Mouse (Mus musculus): ENCODE data around the gene Bace2. TPM values are rescaled to one million over a fixed set of nuclear protein-coding genes. Genes with fewer than 3 reads are reported as not detected.
A peak's percentile ranks its signal among the peaks of the same experiment; 100 is the strongest.

Bace2 gene
- polyA plus RNA-seq, 1 experiment from 2014 or later: 12.2 TPM

- ATAC-seq (ENCODE audit: insufficient read depth): no peak
- 73% methylated on average over 4 of the region's 4 CpGs for WGBS
Measured at GRCm38 (mm10) chr16:97467993-97468791, 111.7 kb downstream of the Bace2 start.

GRCm38 (mm10) chr16:97474671-97475070, 118.1 kb downstream of the Bace2 start:
- Histone ChIP-seq H3K27me3 (ENCODE audit: insufficient read depth, low read length) (no peaks in the 10 kb centered on the region), H3K9me3 (ENCODE audit: low read depth, low read length) (no peaks in the 10 kb centered on the region), H3K27ac (ENCODE audit: low read depth) (no peak overlapping the region), H3K4me3 (ENCODE audit: low read depth, low read length) (no peak overlapping the region), H3K36me3 (ENCODE audit: insufficient read depth) (no peaks in the 10 kb centered on the region), H3K9ac (no peak overlapping the region), H3K4me2 (no peak overlapping the region), H3K4me1 (ENCODE audit: insufficient read depth) (no peaks in the 10 kb centered on the region)
- DNase-seq (no peak), ATAC-seq (ENCODE audit: insufficient read depth) (no peak)
- WGBS: 66% methylated on average over 2 of the region's 2 CpGs
- no peak for TF ChIP-seq CTCF (IDR thresholded peaks at IDR 0.05; ENCODE audit: low read depth)

More at GRCm38 (mm10) chr16:97467993-97468791, 111.7 kb downstream of the Bace2 start:
- no peak for DNase-seq
- no peak for TF ChIP-seq CTCF (IDR thresholded peaks at IDR 0.05; ENCODE audit: low read depth)
- Histone ChIP-seq H3K27me3 (ENCODE audit: insufficient read depth, low read length) (no peaks in the 10 kb centered on the region), H3K4me3 (ENCODE audit: low read depth, low read length) (no peak overlapping the region), H3K9ac (no peak overlapping the region), H3K9me3 (ENCODE audit: low read depth, low read length) (no peaks in the 10 kb centered on the region), H3K36me3 (ENCODE audit: insufficient read depth) (no peaks in the 10 kb centered on the region), H3K4me2 (no peak overlapping the region), H3K27ac (ENCODE audit: low read depth) (no peak overlapping the region), H3K4me1 (ENCODE audit: insufficient read depth) (no peaks in the 10 kb centered on the region)

- H3K9me3 ChIP-seq (ENCODE audit: low read depth, low read length): no peaks in the 10 kb centered on the region
- no peak for TF ChIP-seq CTCF (IDR thresholded peaks at IDR 0.05; ENCODE audit: low read depth)
- DNase-seq: no peak
- no peak overlapping the region for H3K27ac ChIP-seq (ENCODE audit: low read depth)
- H3K27me3 ChIP-seq (ENCODE audit: insufficient read depth, low read length): no peaks in the 10 kb centered on the region
- H3K4me2 ChIP-seq: no peak overlapping the region
- no peaks in the 10 kb centered on the region for H3K36me3 ChIP-seq (ENCODE audit: insufficient read depth)
- H3K4me1 ChIP-seq (ENCODE audit: insufficient read depth): no peaks in the 10 kb centered on the region
- ATAC-seq (ENCODE audit: insufficient read depth): no peak
- 79% methylated on average over 3 of the region's 3 CpGs for WGBS
- no peak overlapping the region for H3K9ac ChIP-seq
- no peak overlapping the region for H3K4me3 ChIP-seq (ENCODE audit: low read depth, low read length)
Measured at GRCm38 (mm10) chr16:97475581-97475980, 119.0 kb downstream of the Bace2 start.

- TF ChIP-seq CTCF (IDR thresholded peaks at IDR 0.05; ENCODE audit: low read depth): no peak
Measured at GRCm38 (mm10) chr16:97476524-97476923, 120.0 kb downstream of the Bace2 start.

GRCm38 (mm10) chr16:97478655-97479054, 122.1 kb downstream of the Bace2 start:
- Histone ChIP-seq H3K27me3 (ENCODE audit: insufficient read depth, low read length) (no peaks in the 10 kb centered on the region), H3K9ac (no peak overlapping the region), H3K9me3 (ENCODE audit: low read depth, low read length) (no peaks in the 10 kb centered on the region), H3K4me2 (no peak overlapping the region), H3K4me1 (ENCODE audit: insufficient read depth) (no peaks in the 10 kb centered on the region), H3K27ac (ENCODE audit: low read depth) (no peak overlapping the region), H3K36me3 (ENCODE audit: insufficient read depth) (no peaks in the 10 kb centered on the region), H3K4me3 (ENCODE audit: low read depth, low read length) (no peak overlapping the region)
- WGBS: 60% methylated on average over 2 of the region's 2 CpGs
- no peak for TF ChIP-seq CTCF (IDR thresholded peaks at IDR 0.05; ENCODE audit: low read depth)
- no peak for DNase-seq
- ATAC-seq (ENCODE audit: insufficient read depth): no peak

More at GRCm38 (mm10) chr16:97476524-97476923, 120.0 kb downstream of the Bace2 start:
- Histone ChIP-seq H3K9me3 (ENCODE audit: low read depth, low read length) (no peaks in the 10 kb centered on the region), H3K4me2 (no peak overlapping the region), H3K36me3 (ENCODE audit: insufficient read depth) (no peaks in the 10 kb centered on the region), H3K4me3 (ENCODE audit: low read depth, low read length) (no peak overlapping the region), H3K27me3 (ENCODE audit: insufficient read depth, low read length) (no peaks in the 10 kb centered on the region), H3K9ac (no peak overlapping the region), H3K27ac (ENCODE audit: low read depth) (no peak overlapping the region), H3K4me1 (ENCODE audit: insufficient read depth) (no peaks in the 10 kb centered on the region)
- no peak for ATAC-seq (ENCODE audit: insufficient read depth)
- 67% methylated on average over 1 of the region's 1 CpGs for WGBS
- DNase-seq: no peak

GRCm38 (mm10) chr16:97492369-97492768, 135.8 kb downstream of the Bace2 start:
- H3K27ac ChIP-seq (ENCODE audit: low read depth): no peak overlapping the region
- H3K9me3 ChIP-seq (ENCODE audit: low read depth, low read length): no peaks in the 10 kb centered on the region
- no peak overlapping the region for H3K9ac ChIP-seq
- DNase-seq: peak; percentile 18
- H3K4me2 ChIP-seq: no peak overlapping the region
- H3K27me3 ChIP-seq (ENCODE audit: insufficient read depth, low read length): no peaks in the 10 kb centered on the region
- H3K4me1 ChIP-seq (ENCODE audit: insufficient read depth): no peaks in the 10 kb centered on the region
- H3K4me3 ChIP-seq (ENCODE audit: low read depth, low read length): no peak overlapping the region
- peak; percentile 71; the same call in 1 of the 2 replicates for ATAC-seq (ENCODE audit: insufficient read depth)
- no peaks in the 10 kb centered on the region for H3K36me3 ChIP-seq (ENCODE audit: insufficient read depth)
- WGBS: 48% methylated on average over 1 of the region's 1 CpGs
- no peak for TF ChIP-seq CTCF (IDR thresholded peaks at IDR 0.05; ENCODE audit: low read depth)

Other genes with a start within 250 kb of the Bace2 start
- gene Dscam, start 186.0 kb upstream of the Bace2 start, polyA plus RNA-seq (2014; fragmentation: Nextera tagmentation; extraction: Ambion mirVana): not detected in 2 replicates
- 0.21 TPM in 1 of 2 replicates, not detected in the other for gene Mx1, start 106.2 kb downstream of the Bace2 start, polyA plus RNA-seq (2014; fragmentation: Nextera tagmentation; extraction: Ambion mirVana)
- gene Fam3b, start 158.1 kb downstream of the Bace2 start, polyA plus RNA-seq (2014; fragmentation: Nextera tagmentation; extraction: Ambion mirVana): not detected in 2 replicates

Data from lung, embryonic 14.5 days (tissue).